Mouse (Mus musculus) lung, embryonic 16.5 days (tissue): ENCODE results near the gene Ptpn3. TPM values are rescaled to one million over a fixed set of nuclear protein-coding genes. Genes with fewer than 3 reads are reported as not detected.
A peak's percentile ranks its signal among the peaks of the same experiment; 100 is the strongest.

ENCODE experiments used
- ATAC-seq: fragments of 200-750 bp; cut with Nextera tagmentation; 2 replicates; pipeline ENCODE4 v1.8.0; 2017; ENCODE audit warnings: low read depth, mild to moderate bottlenecking, moderate library complexity
- H3K27ac ChIP-seq: fragments of 300-500 bp; sonication (generic); 2 replicates; pipeline ENCODE4 v1.5.1; 2014; ENCODE audit warnings: mild to moderate bottlenecking, control low read depth, low read length
- H3K27me3 ChIP-seq: fragments of 300-500 bp; sonication (generic); 2 replicates; pipeline ENCODE4 v1.6.1; 2014; ENCODE audit warnings: low read depth, low read length, mixed read lengths; ENCODE audit not compliant: control insufficient read depth, insufficient read depth
- H3K36me3 ChIP-seq: fragments of 300-500 bp; sonication (generic); 2 replicates; pipeline ENCODE4 v1.6.1; 2014; ENCODE audit warnings: low read length; ENCODE audit not compliant: control insufficient read depth, insufficient read depth
- H3K4me1 ChIP-seq: fragments of 300-500 bp; sonication (generic); replicated peaks from 2 replicates; pipeline ENCODE4 v1.6.1; 2014; ENCODE audit warnings: low read length, mixed read lengths; ENCODE audit not compliant: control insufficient read depth, insufficient read depth
- H3K4me2 ChIP-seq: fragments of 300-500 bp; sonication (generic); 2 replicates; pipeline ENCODE4 v1.6.1; 2014; ENCODE audit warnings: low read depth, low read length, control low read depth
- H3K4me3 ChIP-seq: fragments of 300-500 bp; sonication (generic); 2 replicates; pipeline ENCODE4 v1.5.1; 2014; ENCODE audit warnings: mild to moderate bottlenecking, low read length, control low read depth
- H3K9ac ChIP-seq: fragments of 300-500 bp; sonication (generic); 2 replicates; pipeline ENCODE4 v1.6.1; 2014; ENCODE audit warnings: low read length, control low read depth
- H3K9me3 ChIP-seq: fragments of 300-500 bp; sonication (generic); 2 replicates; pipeline ENCODE4 v1.6.1; 2016; ENCODE audit warnings: low read length; ENCODE audit not compliant: control insufficient read depth
- WGBS: fragments of 180-500 bp; shearing (Covaris S2); extraction: QIAGEN DNeasy Blood & Tissue Kit; methylation state at CpG from one replicate; pipeline ENCODE4 v1.1.7; 2014; 5-methylcytosine and 5-hydroxymethylcytosine counted together
- polyA plus RNA-seq: library from polyadenylated mRNA; unstranded; fragments of >200 nt; fragmentation: Nextera tagmentation; extraction: Ambion mirVana; gene quantifications from 2 replicates; pipeline ENCODE4 v1.2.1, GENCODE M21; 2015

Gene Ptpn3
- polyA plus RNA-seq, 1 experiment from 2014 or later, result 3.9 TPM

- no peak overlapping the region for H3K4me2 ChIP-seq
- H3K27me3 ChIP-seq, result no peaks in the 10 kb centered on the region; the same call in 1 of the 2 replicates
- 84% methylated on average over 2 of the region's 2 CpGs for WGBS
- no peak overlapping the region for H3K9ac ChIP-seq
- no peak for ATAC-seq
- no peak overlapping the region for H3K27ac ChIP-seq
- no peaks in the 10 kb centered on the region; the same call in 1 of the 2 replicates for H3K9me3 ChIP-seq
- H3K4me1 ChIP-seq, result peaks cover 7% of the 10 kb centered on the region; the same call in 1 of the 2 replicates
- H3K36me3 ChIP-seq, result no peaks in the 10 kb centered on the region
- H3K4me3 ChIP-seq, result no peak overlapping the region
These were observed 16.4 kb downstream of the Ptpn3 start for GRCm38 (mm10) chr4:57285251-57285650.

GRCm38 (mm10) chr4:57283189-57283588 is 18.4 kb downstream of the Ptpn3 start:
- ATAC-seq, result no peak
- Histone ChIP-seq H3K9ac (no peak overlapping the region), H3K4me1 (peaks cover 15% of the 10 kb centered on the region), H3K27ac (no peak overlapping the region), H3K27me3 (no peaks in the 10 kb centered on the region; the same call in 1 of the 2 replicates), H3K4me3 (no peak overlapping the region), H3K4me2 (no peak overlapping the region), H3K9me3 (no peaks in the 10 kb centered on the region), H3K36me3 (no peaks in the 10 kb centered on the region)
- WGBS, result 68% methylated on average over 3 of the region's 3 CpGs

- H3K4me1 ChIP-seq, result peaks cover 15% of the 10 kb centered on the region
- H3K4me2 ChIP-seq, result no peak overlapping the region
- H3K9me3 ChIP-seq, result no peaks in the 10 kb centered on the region
- ATAC-seq, result no peak
- H3K36me3 ChIP-seq, result no peaks in the 10 kb centered on the region
- no peak overlapping the region for H3K9ac ChIP-seq
- 64% methylated on average over 6 of the region's 6 CpGs for WGBS
- no peak overlapping the region for H3K27ac ChIP-seq
- no peak overlapping the region for H3K4me3 ChIP-seq
- no peaks in the 10 kb centered on the region; the same call in 1 of the 2 replicates for H3K27me3 ChIP-seq
These were observed 19.0 kb downstream of the Ptpn3 start for GRCm38 (mm10) chr4:57282630-57283029.

GRCm38 (mm10) chr4:57282179-57282578 is 19.5 kb downstream of the Ptpn3 start:
- 72% methylated on average over 5 of the region's 5 CpGs for WGBS
- Histone ChIP-seq H3K27me3 (no peaks in the 10 kb centered on the region; the same call in 1 of the 2 replicates), H3K27ac (no peak overlapping the region), H3K4me2 (no peak overlapping the region), H3K9ac (no peak overlapping the region), H3K4me1 (peaks cover 15% of the 10 kb centered on the region), H3K4me3 (no peak overlapping the region), H3K36me3 (no peaks in the 10 kb centered on the region), H3K9me3 (no peaks in the 10 kb centered on the region)
- no peak for ATAC-seq

GRCm38 (mm10) chr4:57280888-57281287 is 20.7 kb downstream of the Ptpn3 start:
- Histone ChIP-seq H3K27ac (no peak overlapping the region), H3K36me3 (no peaks in the 10 kb centered on the region), H3K27me3 (peaks cover 2% of the 10 kb centered on the region; the same call in 1 of the 2 replicates), H3K9ac (no peak overlapping the region), H3K4me1 (peaks cover 19% of the 10 kb centered on the region), H3K9me3 (no peaks in the 10 kb centered on the region), H3K4me3 (no peak overlapping the region), H3K4me2 (no peak overlapping the region)
- 0 out of 2 replicates have a peak, but pooled peaks have one; percentile 20 for ATAC-seq
- WGBS, result 66% methylated on average over 5 of the region's 5 CpGs

- WGBS, result 21% methylated on average over 8 of the region's 8 CpGs
- Histone ChIP-seq H3K36me3 (no peaks in the 10 kb centered on the region), H3K9ac (no peak overlapping the region), H3K27ac (no peak overlapping the region), H3K4me2 (no peak overlapping the region), H3K4me3 (no peak overlapping the region), H3K4me1 (peaks cover 21% of the 10 kb centered on the region), H3K9me3 (no peaks in the 10 kb centered on the region), H3K27me3 (peaks cover 2% of the 10 kb centered on the region; the same call in 1 of the 2 replicates)
- ATAC-seq, result no peak
These were observed 22.4 kb downstream of the Ptpn3 start for GRCm38 (mm10) chr4:57279229-57279628.

- Histone ChIP-seq H3K4me3 (no peak overlapping the region), H3K27ac (no peak overlapping the region), H3K27me3 (peaks cover 2% of the 10 kb centered on the region; the same call in 1 of the 2 replicates), H3K9me3 (no peaks in the 10 kb centered on the region), H3K4me2 (no peak overlapping the region), H3K4me1 (peaks cover 25% of the 10 kb centered on the region), H3K9ac (no peak overlapping the region), H3K36me3 (no peaks in the 10 kb centered on the region)
- no peak for ATAC-seq
- WGBS, result 54% methylated on average over 10 of the region's 10 CpGs
These were observed 22.8 kb downstream of the Ptpn3 start for GRCm38 (mm10) chr4:57278812-57279211.

- 58% methylated on average over 2 of the region's 3 CpGs for WGBS
- Histone ChIP-seq H3K4me3 (no peak overlapping the region), H3K9me3 (no peaks in the 10 kb centered on the region), H3K4me1 (peaks cover 25% of the 10 kb centered on the region), H3K36me3 (no peaks in the 10 kb centered on the region), H3K4me2 (no peak overlapping the region), H3K27ac (no peak overlapping the region), H3K27me3 (peaks cover 2% of the 10 kb centered on the region; the same call in 1 of the 2 replicates), H3K9ac (no peak overlapping the region)
- ATAC-seq, result no peak
These were observed 24.0 kb downstream of the Ptpn3 start for GRCm38 (mm10) chr4:57277671-57278070.

- no peak overlapping the region for H3K27ac ChIP-seq
- WGBS, result 7% methylated on average over 8 of the region's 8 CpGs
- peak; percentile 29; the same call in 1 of the 2 replicates for ATAC-seq
- H3K4me1 ChIP-seq, result peaks cover 17% of the 10 kb centered on the region
- no peak overlapping the region for H3K4me2 ChIP-seq
- no peaks in the 10 kb centered on the region for H3K9me3 ChIP-seq
- H3K36me3 ChIP-seq, result no peaks in the 10 kb centered on the region
- no peak overlapping the region for H3K9ac ChIP-seq
- peaks cover 2% of the 10 kb centered on the region; the same call in 1 of the 2 replicates for H3K27me3 ChIP-seq
- H3K4me3 ChIP-seq, result no peak overlapping the region
These were observed 26.4 kb downstream of the Ptpn3 start for GRCm38 (mm10) chr4:57275116-57275743.
